Mouse (Mus musculus): Measurements from ENCODE around the gene Stxbp6.
"Not testable (repeated sequence)": the region's sequence is repeated elsewhere in the genome, so short reads cannot be mapped to it uniquely, and the experiment has no call there.

The Stxbp6 gene

GRCm38 (mm10) chr12:45074611-45075342, at the start of gene Stxbp6:
TSS of gene Stxbp6 (minus strand) at chr12:45074709.
- peak; percentile 82 to 88 for DNase-seq

GRCm38 (mm10) chr12:45102954-45103353, 28.4 kb upstream of the Stxbp6 start:
- not testable (repeated sequence) for DNase-seq

- DNase-seq, result no peak
Measured at GRCm38 (mm10) chr12:45093732-45094131, 19.2 kb upstream of the Stxbp6 start.

GRCm38 (mm10) chr12:45092444-45092843, 17.9 kb upstream of the Stxbp6 start:
- DNase-seq, result no peak

GRCm38 (mm10) chr12:45083145-45083475, 8.6 kb upstream of the Stxbp6 start:
- no peak for DNase-seq

GRCm38 (mm10) chr12:45082379-45083144, 8.1 kb upstream of the Stxbp6 start:
- no peak for DNase-seq

GRCm38 (mm10) chr12:45081617-45082016, 7.1 kb upstream of the Stxbp6 start:
- no peak for DNase-seq

- no peak for DNase-seq
Measured at GRCm38 (mm10) chr12:45080753-45081122, 6.2 kb upstream of the Stxbp6 start.

GRCm38 (mm10) chr12:45080036-45080752, 5.7 kb upstream of the Stxbp6 start:
- no peak for DNase-seq

- no peak for DNase-seq
Measured at GRCm38 (mm10) chr12:45075631-45076030, 1.1 kb upstream of the Stxbp6 start.

- peak; percentile 80 to 83 for DNase-seq
Measured at GRCm38 (mm10) chr12:45074042-45074601, 387 bp downstream of the Stxbp6 start.

GRCm38 (mm10) chr12:45073331-45074041, 1.0 kb downstream of the Stxbp6 start:
- DNase-seq, result no peak

- no peak for DNase-seq
Measured at GRCm38 (mm10) chr12:45072185-45072584, 2.3 kb downstream of the Stxbp6 start.

- DNase-seq, result peak; percentile 62 to 77
Measured at GRCm38 (mm10) chr12:45070186-45070585, 4.3 kb downstream of the Stxbp6 start.

GRCm38 (mm10) chr12:45068145-45068754, 6.3 kb downstream of the Stxbp6 start:
- no peak for DNase-seq

- no peak for DNase-seq
Measured at GRCm38 (mm10) chr12:45067686-45068085, 6.8 kb downstream of the Stxbp6 start.

GRCm38 (mm10) chr12:45067047-45067685, 7.3 kb downstream of the Stxbp6 start:
- DNase-seq, result no peak

GRCm38 (mm10) chr12:45063606-45064005, 10.9 kb downstream of the Stxbp6 start:
- peak; percentile 37 to 52 for DNase-seq

GRCm38 (mm10) chr12:45061336-45061735, 13.2 kb downstream of the Stxbp6 start:
- DNase-seq, result no peak

- no peak for DNase-seq
Measured at GRCm38 (mm10) chr12:45060804-45061203, 13.7 kb downstream of the Stxbp6 start.

GRCm38 (mm10) chr12:45058007-45058406, 16.5 kb downstream of the Stxbp6 start:
- DNase-seq, result no peak

- DNase-seq, result no peak
Measured at GRCm38 (mm10) chr12:45056372-45056771, 18.1 kb downstream of the Stxbp6 start.
